In genomic region chr4:141572668-141573358, GRCm38 (mm10) we compare ENCODE assay signal across 10 mouse cellular contexts. TPM values are rescaled to one million over a fixed set of nuclear protein-coding genes. Genes with fewer than 3 reads are reported as not detected.
DNase-seq lines count a peak whose midpoint lies in the region; ATAC-seq and TF ChIP-seq lines count a peak whose summit lies in the region.
"Had no signal": no experiment of that assay in that cellular context is flagged by ENCODE, and none has a peak within 500 bp of the region (broad histone marks: within the 10 kb centered on the region; RNA-seq: fewer than 3 reads in every experiment).

No protein-coding gene starts in this region.

- WGBS in limb, embryonic 12.5 days, result 77% methylated on average over 7 of the region's 7 CpGs
- WGBS in limb, embryonic 10.5 days, result 85% methylated on average over 7 of the region's 7 CpGs
- 59% methylated on average over 7 of the region's 7 CpGs for WGBS in lung, adult 2 months
- 56% methylated on average over 7 of the region's 7 CpGs for WGBS in stomach, postnatal 0 days

- no peak overlapping the region for H3K9ac ChIP-seq in limb, embryonic 12.5 days (replicated peaks)
- no peak overlapping the region for H3K9ac ChIP-seq in stomach, postnatal 0 days (ENCODE audit: low read length)
- H3K9ac ChIP-seq: midbrain, embryonic 12.5 days had no signal

- no peak for TF ChIP-seq EP300 in stomach, postnatal 0 days (optimal IDR thresholded peaks at IDR 0.05)

- H3K27me3 ChIP-seq in limb, embryonic 12.5 days, result no peaks in the 10 kb centered on the region
- no peaks in the 10 kb centered on the region for H3K27me3 ChIP-seq in limb, embryonic 10.5 days (ENCODE audit: low read depth, poor library complexity, severe bottlenecking)
- no peaks in the 10 kb centered on the region for H3K27me3 ChIP-seq in stomach, postnatal 0 days (ENCODE audit: control insufficient read depth, insufficient read depth, low read length)
- H3K27me3 ChIP-seq: midbrain, embryonic 12.5 days had no signal

- no peak for DNase-seq in limb, embryonic 10.5 days (ENCODE audit: low spot score)
- DNase-seq in lung, adult 2 months, result peak; percentile 44
- DNase-seq in stomach, postnatal 0 days (ENCODE audit: low spot score), result no peak
- DNase-seq in right cerebral cortex, postnatal 25 days, result no peak
- DNase-seq in retina, embryonic 14.5 days (ENCODE audit: low spot score), result no peak
- DNase-seq: layer of hippocampus, adult 9-11 months; thymus, adult 2 months had no signal

- TF ChIP-seq CTCF in cortical plate, adult 2 months (IDR thresholded peaks at IDR 0.05; ENCODE audit: extremely low read depth, insufficient read depth, low read length), result no peak
- no peak for TF ChIP-seq CTCF in lung, adult 2 months (IDR thresholded peaks at IDR 0.05; ENCODE audit: insufficient read depth, low read length)
- no peak for TF ChIP-seq CTCF in stomach, postnatal 0 days (IDR thresholded peaks at IDR 0.05; ENCODE audit: low read depth)

- H3K4me3 ChIP-seq in limb, embryonic 12.5 days (replicated peaks), result no peak overlapping the region
- no peak overlapping the region for H3K4me3 ChIP-seq in limb, embryonic 10.5 days
- H3K4me3 ChIP-seq in cortical plate, adult 2 months (ENCODE audit: insufficient read depth, low read length), result no peak overlapping the region
- no peak overlapping the region for H3K4me3 ChIP-seq in lung, adult 2 months (replicated peaks; ENCODE audit: extremely low read depth, low read depth, low read length)
- H3K4me3 ChIP-seq in stomach, postnatal 0 days (ENCODE audit: low read depth, low read length), result no peak overlapping the region
- H3K4me3 ChIP-seq: midbrain, embryonic 12.5 days had no signal

- H3K36me3 ChIP-seq in limb, embryonic 12.5 days, result peaks cover 18% of the 10 kb centered on the region
- H3K36me3 ChIP-seq in limb, embryonic 10.5 days, result peaks cover 18% of the 10 kb centered on the region
- 0 out of 2 replicates have a peak, but pooled peaks cover 4% of the 10 kb centered on the region for H3K36me3 ChIP-seq in stomach, postnatal 0 days (ENCODE audit: control insufficient read depth, insufficient read depth, low read length)
- H3K36me3 ChIP-seq: midbrain, embryonic 12.5 days had no signal

- no peak overlapping the region for H3K4me2 ChIP-seq in limb, embryonic 12.5 days
- no peak overlapping the region for H3K4me2 ChIP-seq in stomach, postnatal 0 days (replicated peaks; ENCODE audit: low read depth)
- H3K4me2 ChIP-seq: midbrain, embryonic 12.5 days had no signal

- H3K9me3 ChIP-seq in limb, embryonic 12.5 days, result no peaks in the 10 kb centered on the region
- H3K9me3 ChIP-seq in limb, embryonic 10.5 days (replicated peaks), result no peaks in the 10 kb centered on the region
- no peaks in the 10 kb centered on the region for H3K9me3 ChIP-seq in stomach, postnatal 0 days (ENCODE audit: control insufficient read depth, low read length)
- H3K9me3 ChIP-seq: midbrain, embryonic 12.5 days had no signal

- peaks cover 9% of the 10 kb centered on the region for H3K4me1 ChIP-seq in limb, embryonic 12.5 days (replicated peaks)
- peaks cover 9% of the 10 kb centered on the region for H3K4me1 ChIP-seq in limb, embryonic 10.5 days
- no peaks in the 10 kb centered on the region for H3K4me1 ChIP-seq in cortical plate, adult 2 months (ENCODE audit: control insufficient read depth, insufficient read depth, low read length)
- peaks cover 22% of the 10 kb centered on the region for H3K4me1 ChIP-seq in lung, adult 2 months (ENCODE audit: control insufficient read depth, insufficient read depth, low read length)
- no peaks in the 10 kb centered on the region for H3K4me1 ChIP-seq in stomach, postnatal 0 days (replicated peaks; ENCODE audit: control insufficient read depth, insufficient read depth)
- H3K4me1 ChIP-seq: midbrain, embryonic 12.5 days had no signal

- no peak for ATAC-seq in limb, embryonic 12.5 days (ENCODE audit: insufficient number of reproducible peaks, insufficient read depth, low FRiP score, low TSS enrichment, low read depth)
- no peak for ATAC-seq in stomach, postnatal 0 days (ENCODE audit: low FRiP score, low TSS enrichment)

- TF ChIP-seq POLR2A in cortical plate, adult 2 months (IDR thresholded peaks at IDR 0.05; ENCODE audit: extremely low read depth, insufficient read depth, low read length), result no peak
- TF ChIP-seq POLR2A in lung, adult 2 months (IDR thresholded peaks at IDR 0.05; ENCODE audit: borderline replicate concordance, extremely low read depth, low read depth, low read length), result no peak

- peak overlapping the region; percentile 0; the same call in 1 of the 2 replicates for H3K27ac ChIP-seq in limb, embryonic 12.5 days
- H3K27ac ChIP-seq in limb, embryonic 10.5 days, result no peak overlapping the region
- 0 out of 2 replicates have a peak overlapping the region, but pooled peaks have one; percentile 37 for H3K27ac ChIP-seq in cortical plate, adult 2 months (ENCODE audit: insufficient read depth, low read length)
- peak overlapping the region; percentile 79 for H3K27ac ChIP-seq in stomach, postnatal 0 days (replicated peaks)
- H3K27ac ChIP-seq: midbrain, embryonic 12.5 days had no signal

RNA-seq across cellular contexts. Expression of gene Fblim1, which starts 33.1 kb away (rescaled TPM):
- 65.4 and 78.9 TPM in 2 replicates for polyA plus RNA-seq in limb, embryonic 12.5 days (2016; fragmentation: Nextera tagmentation; extraction: Ambion mirVana)
- polyA plus RNA-seq in limb, embryonic 10.5 days (2016; fragmentation: Nextera tagmentation; extraction: Ambion mirVana), result 58.6 and 77.7 TPM in 2 replicates
- 1.0 and 1.3 TPM in 2 replicates for polyA plus RNA-seq in cortical plate, adult 2 months (2012; rRNA removed)
- polyA plus RNA-seq in lung, adult 2 months (2012; rRNA removed), result 36.2 and 45.7 TPM in 2 replicates
- 45.1 and 49.2 TPM in 2 replicates for polyA plus RNA-seq in stomach, postnatal 0 days (2015; fragmentation: Nextera tagmentation; extraction: Ambion mirVana)

RNA-seq across cellular contexts. Expression of gene Spen, which starts 34.4 kb away (rescaled TPM):
- polyA plus RNA-seq in limb, embryonic 12.5 days (2016; fragmentation: Nextera tagmentation; extraction: Ambion mirVana), result 14.1 and 16.6 TPM in 2 replicates
- polyA plus RNA-seq in limb, embryonic 10.5 days (2016; fragmentation: Nextera tagmentation; extraction: Ambion mirVana), result 11.5 TPM in 2 replicates
- 12.4 and 13.0 TPM in 2 replicates for polyA plus RNA-seq in cortical plate, adult 2 months (2012; rRNA removed)
- 27.1 and 30.4 TPM in 2 replicates for polyA plus RNA-seq in lung, adult 2 months (2012; rRNA removed)
- 2.9 and 3.2 TPM in 2 replicates for polyA plus RNA-seq in stomach, postnatal 0 days (2015; fragmentation: Nextera tagmentation; extraction: Ambion mirVana)

RNA-seq across cellular contexts. Expression of gene Tmem82, which starts 45.6 kb away (rescaled TPM):
- 0.80 and 0.87 TPM in 2 replicates for polyA plus RNA-seq in limb, embryonic 12.5 days (2016; fragmentation: Nextera tagmentation; extraction: Ambion mirVana)
- polyA plus RNA-seq in limb, embryonic 10.5 days (2016; fragmentation: Nextera tagmentation; extraction: Ambion mirVana), result 1.1 and 1.6 TPM in 2 replicates
- 0.40 and 0.68 TPM in 2 replicates for polyA plus RNA-seq in cortical plate, adult 2 months (2012; rRNA removed)
- polyA plus RNA-seq in lung, adult 2 months (2012; rRNA removed), result 5.1 and 5.3 TPM in 2 replicates
- 2.2 and 2.3 TPM in 2 replicates for polyA plus RNA-seq in stomach, postnatal 0 days (2015; fragmentation: Nextera tagmentation; extraction: Ambion mirVana)

RNA-seq across cellular contexts. Expression of gene Slc25a34, which starts 50.8 kb away (rescaled TPM):
- polyA plus RNA-seq in limb, embryonic 12.5 days (2016; fragmentation: Nextera tagmentation; extraction: Ambion mirVana), result not detected in 2 replicates
- polyA plus RNA-seq in limb, embryonic 10.5 days (2016; fragmentation: Nextera tagmentation; extraction: Ambion mirVana), result 0.05 TPM in 1 of 2 replicates, not detected in the other
- 6.5 and 6.7 TPM in 2 replicates for polyA plus RNA-seq in cortical plate, adult 2 months (2012; rRNA removed)
- 2.3 and 3.9 TPM in 2 replicates for polyA plus RNA-seq in lung, adult 2 months (2012; rRNA removed)
- polyA plus RNA-seq in stomach, postnatal 0 days (2015; fragmentation: Nextera tagmentation; extraction: Ambion mirVana), result 1.6 and 1.8 TPM in 2 replicates

Comparison
In these comparisons a context has a peak if more than half of its experiments do, and no peak if none do; other contexts are left out.
1. RNA of gene Fblim1, which starts 33.1 kb away (polyA plus RNA-seq): 58.6 to 77.7 TPM in limb, embryonic 10.5 days, 65.4 to 78.9 TPM in limb, embryonic 12.5 days, 36.2 to 45.7 TPM in lung, adult 2 months and 45.1 to 49.2 TPM in stomach, postnatal 0 days; 1.0 to 1.3 TPM in cortical plate, adult 2 months; every median in the first group is over 10 times any median in the second.